Mouse (Mus musculus): ENCODE results near the gene Wdr63. TPM values are rescaled to one million over a fixed set of nuclear protein-coding genes. Genes with fewer than 3 reads are reported as not detected.

Gene Wdr63
- total and polyA plus RNA-seq, 3 experiments = not detected

DNA sequence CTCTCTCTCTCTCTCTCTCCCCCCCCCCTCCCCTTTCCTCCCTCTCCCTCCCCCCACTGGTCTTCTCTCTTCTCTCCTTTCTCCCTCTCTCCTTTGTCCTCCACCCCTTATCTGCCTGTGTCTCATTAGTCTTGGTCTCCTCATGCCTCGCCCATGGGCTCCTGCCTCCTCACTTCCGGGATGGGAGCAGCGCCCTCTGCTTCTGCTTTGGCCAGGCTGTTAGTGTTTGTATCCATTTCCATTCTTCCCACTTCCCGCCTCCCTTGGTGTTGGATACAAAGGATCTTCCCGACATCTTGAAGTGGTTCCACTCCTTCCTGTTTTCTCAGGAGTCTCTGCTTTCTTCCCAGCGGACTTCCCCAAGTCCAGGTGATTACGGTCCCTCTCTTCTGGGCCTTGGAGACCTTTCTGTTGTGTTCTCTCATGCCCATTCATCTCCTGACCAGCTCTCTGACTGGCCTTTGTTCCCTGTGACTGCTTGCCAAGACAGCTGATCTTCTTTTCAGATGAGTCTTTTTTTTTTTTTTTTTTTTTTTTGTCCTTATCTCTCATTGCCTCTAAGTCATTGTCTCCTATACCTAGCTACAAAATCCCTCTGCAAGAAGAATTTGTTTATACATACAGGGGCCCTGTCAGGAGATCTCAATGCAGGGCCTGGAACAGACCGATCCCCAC lies 96.2 kb downstream of the Wdr63 start:
- no peaks in the 10 kb centered on the region for H3K27me3 ChIP-seq (ENCODE audit: control insufficient read depth in 1 of 2, insufficient read depth in 2 of 2, low read length in 2 of 2)
- no peaks in the 10 kb centered on the region for H3K9me3 ChIP-seq (replicated peaks; ENCODE audit: insufficient read depth, low read length)
- DNase-seq (ENCODE audit: low read depth, low spot score) = no peak
- no peak overlapping the region for H3K4me3 ChIP-seq (ENCODE audit: control insufficient read depth in 1 of 2, insufficient read depth in 1 of 2, low read depth in 2 of 2, low read length in 2 of 2)
- H3K27ac ChIP-seq (ENCODE audit: control insufficient read depth, low read depth, low read length) = no peak overlapping the region
- H3K79me2 ChIP-seq (ENCODE audit: control insufficient read depth, insufficient read depth, low read length, poor library complexity) = peaks cover 1% of the 10 kb centered on the region; the same call in 1 of the 2 replicates
- TF ChIP-seq GATA1 (IDR thresholded peaks at IDR 0.05; ENCODE audit: low read depth, low read length) (0 out of 2 replicates have a peak, but pooled peaks have one; percentile 7), SIN3A (IDR thresholded peaks at IDR 0.05; ENCODE audit: low read length) (no peak), E2F4 (IDR thresholded peaks at IDR 0.05; ENCODE audit: borderline replicate concordance, low read depth, low read length) (no peak), JUND (IDR thresholded peaks at IDR 0.05; ENCODE audit: low read depth, low read length) (no peak), UBTF (IDR thresholded peaks at IDR 0.05; ENCODE audit: borderline replicate concordance, insufficient read depth, low read depth, low read length) (no peak), ZC3H11A (IDR thresholded peaks at IDR 0.05; ENCODE audit: low read depth, low read length) (no peak), ZNF384 (IDR thresholded peaks at IDR 0.05; ENCODE audit: low read depth, low read length) (peak; percentile 90), MYB (IDR thresholded peaks at IDR 0.05; ENCODE audit: low read depth, low read length) (no peak)
- peaks cover 0 to 18% of the 10 kb centered on the region in 2 experiments; a peak in 2 of 4 replicates for H3K36me3 ChIP-seq (ENCODE audit: control insufficient read depth in 1 of 2, insufficient read depth in 2 of 2, low read length in 2 of 2)
- no peak overlapping the region for H3K9ac ChIP-seq (ENCODE audit: control insufficient read depth, low read depth, low read length, poor library complexity, severe bottlenecking)
- H3K4me1 ChIP-seq (ENCODE audit: control insufficient read depth in 1 of 2, insufficient read depth in 2 of 2, low read length in 2 of 2) = no peaks in the 10 kb centered on the region

DNA sequence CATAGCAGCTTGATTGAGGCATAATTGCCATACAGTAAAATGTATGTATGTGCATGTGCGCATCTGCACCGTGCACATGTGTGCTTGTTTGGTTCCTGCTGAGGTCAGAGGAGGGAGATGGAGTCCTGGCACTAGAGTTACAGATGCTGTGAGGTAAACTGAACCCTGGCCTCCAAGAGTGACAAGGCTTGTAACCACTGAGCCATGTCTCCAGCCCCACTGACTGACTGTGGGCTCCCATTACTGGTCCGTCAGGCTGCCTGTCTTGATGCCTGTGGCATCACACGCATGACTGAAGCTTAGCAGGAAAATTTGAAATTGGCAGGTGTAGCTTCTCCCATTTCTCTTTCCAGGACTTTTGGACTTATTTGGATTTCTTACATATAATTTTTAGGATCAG lies 97.2 kb downstream of the Wdr63 start:
- Histone ChIP-seq H3K36me3 (ENCODE audit: control insufficient read depth in 1 of 2, insufficient read depth in 2 of 2, low read length in 2 of 2) (peaks cover 0 to 15% of the 10 kb centered on the region in 2 experiments; a peak in 2 of 4 replicates), H3K79me2 (ENCODE audit: control insufficient read depth, insufficient read depth, low read length, poor library complexity) (peaks cover 4% of the 10 kb centered on the region; the same call in 1 of the 2 replicates), H3K27me3 (ENCODE audit: control insufficient read depth in 1 of 2, insufficient read depth in 2 of 2, low read length in 2 of 2) (no peaks in the 10 kb centered on the region), H3K9me3 (replicated peaks; ENCODE audit: insufficient read depth, low read length) (no peaks in the 10 kb centered on the region), H3K9ac (ENCODE audit: control insufficient read depth, low read depth, low read length, poor library complexity, severe bottlenecking) (no peak overlapping the region), H3K4me1 (ENCODE audit: control insufficient read depth in 1 of 2, insufficient read depth in 2 of 2, low read length in 2 of 2) (no peaks in the 10 kb centered on the region), H3K27ac (ENCODE audit: control insufficient read depth, low read depth, low read length) (no peak overlapping the region), H3K4me3 (ENCODE audit: control insufficient read depth in 1 of 2, insufficient read depth in 1 of 2, low read depth in 2 of 2, low read length in 2 of 2) (no peak overlapping the region)
- TF ChIP-seq ZNF384 (IDR thresholded peaks at IDR 0.05; ENCODE audit: low read depth, low read length) = no peak
- no peak for TF ChIP-seq MAFK (IDR thresholded peaks at IDR 0.05; ENCODE audit: borderline replicate concordance, low read depth, low read length)
- TF ChIP-seq NELFE (IDR thresholded peaks at IDR 0.05; ENCODE audit: low read depth, low read length) = no peak
- TF ChIP-seq CTCF (IDR thresholded peaks at IDR 0.05 in 2 of 3, conservative IDR thresholded peaks at IDR 0.05 in 1 of 3; ENCODE audit: control insufficient read depth in 1 of 3, insufficient read depth in 1 of 3, low read depth in 2 of 3, low read length in 3 of 3, poor library complexity in 1 of 3, severe bottlenecking in 1 of 3) = no peak
- no peak for TF ChIP-seq KAT2A (conservative IDR thresholded peaks at IDR 0.05; ENCODE audit: low read depth, low read length)
- TF ChIP-seq ZKSCAN1 (IDR thresholded peaks at IDR 0.05; ENCODE audit: low read depth, low read length) = no peak
- TF ChIP-seq GABPA (IDR thresholded peaks at IDR 0.05; ENCODE audit: low read depth, low read length) = no peak
- TF ChIP-seq USF1 (IDR thresholded peaks at IDR 0.05; ENCODE audit: low read depth, low read length) = no peak
- TF ChIP-seq ZC3H11A (IDR thresholded peaks at IDR 0.05; ENCODE audit: low read depth, low read length) = no peak
- no peak for TF ChIP-seq TCF12 (IDR thresholded peaks at IDR 0.05; ENCODE audit: low read depth, low read length)
- DNase-seq (ENCODE audit: low read depth, low spot score) = no peak

Data from MEL (cell line).